Mouse (Mus musculus) kidney, embryonic 14.5 days (tissue): Measurements from ENCODE around the gene Exoc3. TPM values are rescaled to one million over a fixed set of nuclear protein-coding genes. Genes with fewer than 3 reads are reported as not detected.

Experiments
- ATAC-seq: fragments of 200-750 bp; cut with Nextera tagmentation; 2 replicates; pipeline ENCODE4 v1.8.0; 2017; ENCODE audit warnings: moderate number of reproducible peaks, mild to moderate bottlenecking, moderate TSS enrichment, moderate library complexity; ENCODE audit not compliant: low FRiP score, low TSS enrichment
- H3K27ac ChIP-seq: fragments of 300-500 bp; sonication (generic); 2 replicates; pipeline ENCODE4 v1.5.1; 2014; ENCODE audit warnings: low read depth, mild to moderate bottlenecking, low read length, moderate library complexity, mixed read lengths
- H3K27me3 ChIP-seq: fragments of 300-500 bp; sonication (generic); 2 replicates; pipeline ENCODE4 v1.6.1; 2014; ENCODE audit warnings: mild to moderate bottlenecking, low read length; ENCODE audit not compliant: control insufficient read depth, insufficient read depth
- H3K36me3 ChIP-seq: fragments of 300-500 bp; sonication (generic); 2 replicates; pipeline ENCODE4 v1.6.1; 2014; ENCODE audit warnings: low read length, mixed read lengths; ENCODE audit not compliant: control insufficient read depth, insufficient read depth
- H3K4me1 ChIP-seq: fragments of 300-500 bp; sonication (generic); 2 replicates; pipeline ENCODE4 v1.6.1; 2014; ENCODE audit warnings: low read length, mixed read lengths; ENCODE audit not compliant: control insufficient read depth, insufficient read depth
- H3K4me2 ChIP-seq: fragments of 300-500 bp; sonication (generic); replicated peaks from 2 replicates; pipeline ENCODE4 v1.6.1; 2014; ENCODE audit warnings: low read depth, mild to moderate bottlenecking, low read length
- H3K4me3 ChIP-seq: fragments of 300-500 bp; sonication (generic); 2 replicates; pipeline ENCODE4 v1.5.1; 2014; ENCODE audit warnings: mild to moderate bottlenecking, low read length
- H3K9ac ChIP-seq: fragments of 300-500 bp; sonication (generic); 2 replicates; pipeline ENCODE4 v1.6.1; 2014; ENCODE audit warnings: low read depth, mild to moderate bottlenecking, low read length, moderate library complexity
- H3K9me3 ChIP-seq: fragments of 300-500 bp; sonication (generic); 2 replicates; pipeline ENCODE4 v1.6.1; 2016; ENCODE audit warnings: low read length; ENCODE audit not compliant: control insufficient read depth
- WGBS: fragments of 180-500 bp; shearing (Covaris S2); extraction: QIAGEN DNeasy Blood & Tissue Kit; methylation state at CpG from one replicate; pipeline ENCODE4 v1.1.7; 2014; 5-methylcytosine and 5-hydroxymethylcytosine counted together
- polyA plus RNA-seq: library from polyadenylated mRNA; unstranded; fragments of >200 nt; fragmentation: Nextera tagmentation; extraction: Ambion mirVana; gene quantifications from 2 replicates; pipeline ENCODE4 v1.2.1, GENCODE M21; 2014

Exoc3 gene
- polyA plus RNA-seq = 65.8 and 83.2 TPM in 2 replicates

DNA sequence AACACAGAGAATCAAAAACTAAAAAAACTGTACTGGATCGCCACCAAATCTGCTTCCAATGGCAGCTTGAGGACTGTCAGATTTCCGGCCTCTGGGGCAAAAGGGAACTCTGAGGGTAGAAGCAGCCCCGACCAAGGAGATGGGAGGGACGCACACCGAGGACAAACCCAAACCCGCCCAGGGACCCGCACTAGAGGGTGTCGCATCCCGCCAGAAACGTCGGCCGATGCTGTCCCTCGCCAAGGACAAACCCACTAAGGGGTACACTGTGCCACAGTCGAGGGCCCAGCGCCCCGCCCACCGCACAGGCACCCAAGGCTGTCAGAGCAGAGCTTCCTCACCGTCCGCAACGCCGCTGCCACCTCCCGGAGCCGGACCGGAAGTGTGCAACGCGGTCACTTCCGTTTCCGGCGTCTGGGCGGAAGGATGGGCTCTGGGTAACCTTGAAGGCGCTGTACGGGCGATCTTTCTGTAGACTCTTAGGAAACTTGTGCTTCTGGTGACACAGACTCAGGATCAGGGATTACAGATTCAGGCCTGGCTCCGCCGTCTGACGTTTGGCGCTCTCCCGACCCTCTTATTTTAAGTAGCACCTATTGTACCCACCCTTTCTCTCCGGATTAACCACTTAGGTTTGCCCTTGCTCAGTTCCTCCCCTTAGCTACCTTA, at the start of gene Exoc3:
Exoc3 (minus strand) TSS at position 416 of the 669 bp plus-strand sequence.
- peak within 1 kb of the TSS; percentile 83 for H3K4me3 ChIP-seq
- H3K4me1 ChIP-seq = peaks cover 10% of the 10 kb centered on the region; the same call in 1 of the 2 replicates
- H3K4me2 ChIP-seq = peak within 1 kb of the TSS; percentile 90
- peak; percentile 99 for ATAC-seq
- no peaks in the 10 kb centered on the region; the same call in 1 of the 2 replicates for H3K27me3 ChIP-seq
- H3K27ac ChIP-seq = peak within 1 kb of the TSS; percentile 90
- H3K9ac ChIP-seq = peak within 1 kb of the TSS; percentile 78
- no peaks in the 10 kb centered on the region for H3K9me3 ChIP-seq
- H3K36me3 ChIP-seq = peaks cover 18% of the 10 kb centered on the region
- under 1% methylated on average over 39 of the region's 39 CpGs for WGBS

DNA sequence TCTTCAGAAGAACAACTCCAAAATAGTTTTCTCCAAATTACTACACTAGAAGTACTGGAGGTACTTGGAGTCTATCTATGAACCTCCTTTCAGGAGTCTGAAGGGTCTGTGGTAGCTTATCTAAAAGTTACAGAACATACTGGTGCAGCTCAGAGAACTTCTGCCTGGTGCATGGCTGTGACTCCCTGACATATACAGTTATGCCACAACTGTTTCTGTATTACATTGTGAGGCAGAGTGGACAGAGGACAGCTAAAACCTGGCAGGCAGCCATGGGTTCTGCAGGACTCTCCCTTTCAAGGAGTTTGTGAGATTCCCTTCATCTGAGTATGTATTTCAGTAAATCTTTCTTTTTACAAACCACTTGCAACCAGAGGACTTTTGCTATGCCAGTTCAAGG, 38.0 kb upstream of the Exoc3 start:
- Histone ChIP-seq H3K27me3 (no peaks in the 10 kb centered on the region; the same call in 1 of the 2 replicates), H3K9ac (no peak overlapping the region), H3K27ac (no peak overlapping the region), H3K4me2 (no peak overlapping the region), H3K4me3 (no peak overlapping the region), H3K36me3 (no peaks in the 10 kb centered on the region), H3K4me1 (no peaks in the 10 kb centered on the region), H3K9me3 (no peaks in the 10 kb centered on the region)
- no peak for ATAC-seq

DNA sequence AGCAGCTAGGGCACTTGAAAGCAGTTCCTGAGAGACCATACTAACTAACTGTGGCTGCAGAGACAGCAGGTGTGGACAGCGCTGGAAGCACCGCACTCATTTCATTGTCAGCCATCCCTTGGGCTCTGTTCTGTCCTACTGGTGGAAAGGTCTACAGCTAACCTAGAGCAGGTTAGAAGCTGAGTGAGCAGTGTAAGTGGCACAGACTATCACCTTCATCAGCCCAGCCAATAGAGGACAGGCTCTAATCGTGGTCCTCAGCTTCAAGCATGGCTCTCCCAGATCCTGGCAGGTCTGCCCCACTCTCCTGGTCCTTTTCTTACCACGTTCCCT, 37.3 kb upstream of the Exoc3 start:
- Histone ChIP-seq H3K4me2 (0 out of 2 replicates have a peak overlapping the region, but pooled peaks have one; percentile 1), H3K36me3 (no peaks in the 10 kb centered on the region), H3K9me3 (no peaks in the 10 kb centered on the region), H3K9ac (no peak overlapping the region), H3K4me3 (no peak overlapping the region), H3K4me1 (no peaks in the 10 kb centered on the region), H3K27ac (no peak overlapping the region), H3K27me3 (no peaks in the 10 kb centered on the region; the same call in 1 of the 2 replicates)
- ATAC-seq = no peak; the same call in 1 of the 2 replicates
- 70% methylated on average over 4 of the region's 4 CpGs for WGBS

DNA sequence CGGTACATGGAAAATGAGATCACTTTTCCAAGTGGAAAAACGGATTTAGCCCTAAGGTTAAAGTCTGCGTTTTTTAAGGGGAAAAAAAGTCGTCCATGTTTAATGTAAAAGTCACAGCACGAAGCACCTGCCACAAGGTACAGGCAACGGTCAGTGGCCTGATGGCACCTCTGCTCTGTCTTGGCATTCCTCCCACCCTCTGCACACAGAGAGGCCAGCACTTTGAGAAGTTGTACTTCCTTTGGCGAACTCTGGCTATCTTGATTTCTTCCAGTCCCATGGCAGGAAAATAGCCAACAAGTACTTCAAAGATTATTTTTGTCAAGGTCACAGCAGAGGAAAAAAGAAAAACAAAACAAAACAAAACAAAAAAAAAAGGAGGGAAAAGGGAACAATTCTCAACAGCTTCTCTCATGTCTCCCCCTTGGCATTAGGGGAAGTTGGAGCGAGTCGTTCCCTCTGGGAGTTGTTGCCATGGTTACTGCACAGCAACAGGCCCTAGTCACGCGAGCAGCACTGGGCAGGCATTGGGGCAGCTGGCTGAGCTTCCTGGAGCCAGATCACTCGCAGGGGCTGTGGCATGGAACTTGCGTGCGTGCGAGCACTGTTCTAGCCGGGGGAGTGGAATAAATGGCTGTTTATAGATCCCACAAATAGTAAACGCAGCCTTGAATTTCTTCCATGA, 36.8 kb upstream of the Exoc3 start:
- Histone ChIP-seq H3K27ac (no peak overlapping the region), H3K9ac (no peak overlapping the region), H3K36me3 (no peaks in the 10 kb centered on the region), H3K27me3 (no peaks in the 10 kb centered on the region; the same call in 1 of the 2 replicates), H3K4me3 (no peak overlapping the region), H3K4me2 (0 out of 2 replicates have a peak overlapping the region, but pooled peaks have one; percentile 1), H3K4me1 (no peaks in the 10 kb centered on the region), H3K9me3 (no peaks in the 10 kb centered on the region)
- peak; percentile 92 for ATAC-seq
- WGBS = 33% methylated on average over 17 of the region's 17 CpGs

DNA sequence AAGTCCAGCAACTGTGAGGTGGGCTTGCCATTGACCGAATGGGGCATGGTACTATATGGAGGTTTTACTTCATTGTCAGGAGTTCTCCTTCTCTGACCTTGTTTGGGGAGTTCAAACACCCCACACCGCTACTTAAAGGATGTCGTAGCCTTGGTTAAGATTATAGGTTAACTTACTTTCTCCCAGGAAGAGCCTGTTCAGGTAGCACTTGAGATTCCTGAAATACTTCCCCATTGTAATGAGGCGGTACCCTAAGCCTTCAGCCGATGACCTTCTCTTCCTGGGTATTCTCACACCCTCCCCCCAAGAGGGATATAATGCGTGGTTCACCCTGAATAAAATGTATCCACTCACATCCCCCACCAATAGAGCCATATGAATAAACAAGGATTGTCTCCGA, 29.0 kb upstream of the Exoc3 start:
- Histone ChIP-seq H3K9ac (no peak overlapping the region), H3K4me2 (no peak overlapping the region), H3K27ac (no peak overlapping the region), H3K4me3 (no peak overlapping the region), H3K36me3 (no peaks in the 10 kb centered on the region), H3K9me3 (no peaks in the 10 kb centered on the region), H3K4me1 (no peaks in the 10 kb centered on the region), H3K27me3 (peaks cover 3% of the 10 kb centered on the region; the same call in 1 of the 2 replicates)
- ATAC-seq = no peak
- 68% methylated on average over 7 of the region's 7 CpGs for WGBS

DNA sequence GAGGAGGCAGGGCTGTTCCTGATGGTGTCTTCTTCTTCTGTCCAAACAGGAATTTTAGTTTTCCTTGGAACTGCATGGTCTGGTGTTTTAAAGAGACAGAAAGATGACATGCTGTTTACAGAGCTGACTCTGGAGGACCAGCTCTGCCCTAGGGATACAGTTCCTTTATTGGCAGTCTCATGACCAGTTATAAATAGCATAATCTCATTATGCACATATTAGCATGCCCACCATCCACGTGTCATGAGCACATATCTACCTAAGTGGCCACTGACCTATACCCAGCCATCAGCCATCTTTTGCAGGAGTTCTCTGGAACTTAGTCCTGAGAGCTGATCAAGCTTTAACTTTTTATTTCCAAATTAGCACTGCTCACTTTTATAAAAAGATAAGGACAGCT, 12.1 kb upstream of the Exoc3 start:
- Histone ChIP-seq H3K9me3 (no peaks in the 10 kb centered on the region), H3K4me2 (no peak overlapping the region), H3K9ac (no peak overlapping the region), H3K27ac (no peak overlapping the region), H3K4me1 (no peaks in the 10 kb centered on the region), H3K27me3 (no peaks in the 10 kb centered on the region), H3K36me3 (no peaks in the 10 kb centered on the region), H3K4me3 (no peak overlapping the region)
- ATAC-seq = no peak
- WGBS = 35% methylated on average over 1 of the region's 1 CpGs

DNA sequence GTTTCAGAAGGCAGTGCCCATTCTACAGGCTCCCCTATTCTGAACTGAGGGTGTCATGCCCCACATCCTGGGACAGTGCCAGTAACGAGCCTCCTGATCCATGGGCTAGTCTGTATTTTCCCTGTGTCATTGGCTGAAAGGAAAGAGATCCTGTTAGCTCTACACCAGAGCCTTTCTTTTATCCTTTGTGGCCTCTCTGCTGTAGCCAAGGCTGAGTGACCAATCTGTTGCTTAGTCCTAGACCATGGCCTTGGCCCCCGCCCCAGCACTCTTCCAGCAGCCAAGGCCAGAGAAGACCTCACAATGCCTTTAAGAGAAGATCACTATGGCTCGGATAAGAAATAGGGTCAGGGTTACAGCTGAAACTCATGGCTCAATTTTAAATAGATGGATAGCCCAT, 9.9 kb upstream of the Exoc3 start:
- 79% methylated on average over 3 of the region's 3 CpGs for WGBS
- no peak overlapping the region for H3K9ac ChIP-seq

DNA sequence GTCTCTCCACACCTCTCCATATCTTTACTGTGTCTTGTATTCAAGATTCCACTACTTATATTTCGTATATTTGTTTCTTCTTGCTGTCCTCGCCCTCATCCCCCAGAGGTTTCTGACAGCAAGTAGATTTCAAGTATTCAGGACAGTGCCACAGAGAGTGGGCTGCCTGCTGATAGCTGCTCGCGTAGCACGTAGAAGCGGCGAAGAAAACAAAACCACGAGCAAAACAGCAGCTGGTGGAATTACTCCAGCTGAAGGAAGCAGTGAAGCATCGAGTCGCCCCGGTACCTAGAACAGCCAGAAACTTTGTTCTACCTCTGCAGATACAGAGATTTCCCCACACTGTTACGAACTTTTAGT, 434 bp upstream of the Exoc3 start:
- Histone ChIP-seq H3K36me3 (peaks cover 13% of the 10 kb centered on the region), H3K4me2 (peak overlapping the region; percentile 90), H3K4me3 (peak overlapping the region; percentile 83), H3K9me3 (no peaks in the 10 kb centered on the region), H3K27ac (peak overlapping the region; percentile 90), H3K9ac (peak overlapping the region; percentile 78), H3K4me1 (peaks cover 10% of the 10 kb centered on the region; the same call in 1 of the 2 replicates), H3K27me3 (no peaks in the 10 kb centered on the region; the same call in 1 of the 2 replicates)
- WGBS = 24% methylated on average over 12 of the region's 12 CpGs
- no peak for ATAC-seq

More for the DNA sequence above, 9.9 kb upstream of the Exoc3 start:
- Histone ChIP-seq H3K9me3 (no peaks in the 10 kb centered on the region), H3K4me2 (no peak overlapping the region), H3K4me1 (no peaks in the 10 kb centered on the region), H3K27ac (no peak overlapping the region), H3K4me3 (no peak overlapping the region), H3K27me3 (no peaks in the 10 kb centered on the region), H3K36me3 (no peaks in the 10 kb centered on the region)
- no peak for ATAC-seq

DNA sequence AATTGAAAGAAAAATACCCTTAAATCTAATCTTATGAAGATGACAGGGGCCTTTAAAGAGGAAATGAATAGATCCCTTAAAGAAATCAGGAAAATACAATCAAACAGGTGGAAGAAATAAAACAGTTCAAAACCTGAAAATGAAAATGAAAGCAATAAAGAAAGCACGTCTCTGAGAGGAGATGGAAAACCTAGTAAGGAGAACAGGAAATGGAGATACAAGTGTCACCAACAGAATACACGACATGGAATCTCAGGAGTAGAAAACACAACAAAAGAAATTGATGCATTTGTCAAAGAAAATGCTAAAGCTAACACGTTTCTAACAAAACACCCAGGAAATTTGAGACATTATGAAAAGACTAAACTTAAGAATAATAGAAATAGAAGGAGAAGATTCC, 12.1 kb downstream of the Exoc3 start:
- Histone ChIP-seq H3K9ac (no peak overlapping the region), H3K4me1 (no peaks in the 10 kb centered on the region), H3K36me3 (peaks cover 50% of the 10 kb centered on the region), H3K27me3 (no peaks in the 10 kb centered on the region), H3K4me2 (no peak overlapping the region), H3K27ac (no peak overlapping the region), H3K9me3 (no peaks in the 10 kb centered on the region), H3K4me3 (no peak overlapping the region)
- ATAC-seq = no peak
- WGBS = 77% methylated on average over 3 of the region's 3 CpGs
